Mouse (Mus musculus) heart, adult 9 months (tissue): ENCODE measurements around the gene Slc2a10.

Experiments used
- DNase-seq, 2 experiments: peaks; one replicate each; pipeline ENCODE4 v3.0.0; 2022; ENCODE audit warnings: low spot score in 2 of 2

Slc2a10 gene

DNA sequence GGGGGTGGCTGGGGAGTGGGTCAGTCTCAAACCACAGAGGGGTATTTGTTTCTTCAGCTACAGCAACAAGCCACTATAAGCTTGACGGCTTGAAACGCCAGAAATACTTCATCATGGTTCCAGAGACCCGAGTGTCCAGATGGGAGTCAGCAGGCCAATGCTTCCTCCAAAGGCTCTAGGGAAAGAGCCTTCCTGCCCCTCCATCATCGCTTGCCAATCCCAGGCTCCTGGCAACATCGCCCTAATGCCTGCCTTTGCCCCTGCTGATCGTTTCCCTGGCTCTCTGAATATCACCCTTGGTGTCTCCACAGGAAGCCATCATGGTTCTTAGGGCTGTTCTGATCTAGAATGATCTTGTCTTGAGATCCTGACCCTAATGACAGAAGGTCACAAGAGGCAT, 58.3 kb downstream of the Slc2a10 start:
- DNase-seq, result no peak

DNA sequence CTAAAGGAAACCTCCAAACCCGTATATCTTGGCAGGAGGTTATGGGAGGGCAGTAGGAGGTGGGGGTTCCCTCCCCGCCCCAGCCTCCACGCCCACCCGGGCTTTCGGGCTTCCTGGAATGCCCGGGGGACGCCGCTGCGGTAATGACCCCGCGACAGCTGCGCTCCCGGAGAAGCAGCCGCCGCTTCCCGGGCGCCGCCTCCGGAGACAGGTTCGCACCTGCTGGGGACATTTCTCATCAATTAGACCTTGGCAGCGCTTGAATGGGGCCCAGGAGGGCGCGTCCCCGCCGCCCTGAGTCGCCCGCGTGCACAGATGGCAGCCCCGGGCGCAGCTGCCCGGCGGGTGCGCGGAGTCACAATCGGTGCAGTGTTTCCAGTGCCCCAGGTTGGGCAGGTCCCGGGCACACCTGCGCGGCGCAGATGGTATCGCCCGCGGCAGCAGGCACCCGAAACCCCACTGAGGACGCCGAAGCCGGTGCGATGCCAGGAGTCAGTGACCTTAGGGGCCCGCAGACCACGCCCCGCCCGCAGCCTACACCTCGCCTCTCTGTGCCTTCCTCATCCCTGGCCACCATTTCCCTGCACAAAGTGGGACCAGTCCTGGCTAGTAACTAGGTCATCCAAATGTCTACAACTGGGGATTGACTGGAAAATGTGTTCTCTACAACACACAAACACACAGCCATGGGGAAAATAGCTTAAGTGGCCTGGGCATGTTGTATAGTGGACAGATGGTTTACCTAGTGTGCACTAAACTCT, 59.9 kb downstream of the Slc2a10 start:
- no peak for DNase-seq

DNA sequence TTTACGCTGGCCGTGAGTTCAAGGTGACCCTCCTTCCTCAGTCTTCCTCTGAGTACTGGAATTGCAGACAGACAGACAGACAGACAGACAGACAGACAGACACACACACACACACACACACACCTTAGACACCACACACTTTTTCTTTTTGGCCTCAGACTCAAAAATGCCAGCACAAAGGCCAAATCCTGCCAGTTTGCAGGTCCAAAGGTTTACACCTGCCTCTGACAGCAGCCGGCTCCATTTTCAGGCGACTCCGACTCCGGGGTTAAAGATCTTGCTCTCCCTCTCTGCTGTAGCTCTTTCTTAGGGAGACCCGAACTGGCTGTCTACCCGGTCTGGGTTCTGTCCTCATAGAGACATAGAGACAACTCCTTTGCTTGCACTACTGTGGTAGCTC, 60.5 kb downstream of the Slc2a10 start:
- no peak for DNase-seq

DNA sequence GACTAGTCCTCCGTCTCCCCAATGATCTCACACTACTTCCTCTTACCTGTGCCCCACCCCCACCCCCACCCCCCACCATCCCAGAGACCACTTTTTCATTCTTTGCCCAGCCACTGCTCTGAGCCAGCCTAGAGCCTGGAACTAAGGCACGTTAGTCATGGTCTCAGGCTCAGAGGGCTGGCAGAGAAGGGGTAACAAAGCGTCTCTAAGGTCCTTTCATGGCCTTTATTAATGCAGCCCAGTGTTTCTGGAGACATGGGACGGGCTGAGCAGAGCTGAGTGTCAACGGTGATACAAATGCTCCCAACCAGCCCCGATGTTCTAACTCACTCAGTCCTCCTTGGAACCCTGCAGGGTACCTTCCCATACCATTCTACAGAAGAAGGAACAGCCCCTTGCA, 61.0 kb downstream of the Slc2a10 start:
- no peak for DNase-seq

DNA sequence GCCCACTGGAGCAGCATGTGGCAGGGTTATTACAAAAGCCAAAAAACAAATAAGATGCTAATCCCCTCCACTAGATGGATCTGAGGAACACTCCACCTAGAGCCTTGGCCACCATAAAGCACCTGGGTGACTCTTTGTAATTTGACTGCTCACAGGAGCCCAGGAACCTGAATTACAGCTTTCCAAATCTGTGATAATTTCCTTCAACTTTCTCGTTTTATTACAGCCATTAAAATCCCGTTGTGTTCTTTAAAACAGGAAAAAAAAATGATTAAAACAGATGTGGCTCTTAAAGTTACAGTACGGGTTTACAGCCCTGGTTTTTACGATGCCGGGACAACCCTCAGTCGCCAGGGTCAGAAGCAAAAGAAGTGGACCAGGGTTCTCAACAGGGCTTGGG, 63.3 kb downstream of the Slc2a10 start:
- no peak for DNase-seq

DNA sequence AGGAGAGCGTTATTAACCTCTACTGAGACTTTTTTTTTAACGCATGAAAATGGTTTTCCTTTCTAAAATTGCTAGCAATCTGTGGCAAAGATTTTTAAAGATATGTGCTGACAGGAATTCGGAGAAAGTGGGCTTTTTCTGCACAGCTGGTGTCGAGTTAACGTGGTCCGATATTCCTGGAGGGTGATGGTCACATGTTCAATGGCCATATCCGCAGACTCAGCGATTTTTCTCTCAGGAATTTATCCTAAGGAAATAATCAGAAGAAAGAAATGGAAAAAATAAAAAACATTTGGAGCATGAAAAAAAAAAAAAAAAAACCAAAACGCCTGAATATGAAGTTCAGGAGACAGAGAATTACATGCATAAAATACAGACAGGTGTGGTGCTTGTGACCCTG, 64.2 kb downstream of the Slc2a10 start:
- DNase-seq, result no peak

DNA sequence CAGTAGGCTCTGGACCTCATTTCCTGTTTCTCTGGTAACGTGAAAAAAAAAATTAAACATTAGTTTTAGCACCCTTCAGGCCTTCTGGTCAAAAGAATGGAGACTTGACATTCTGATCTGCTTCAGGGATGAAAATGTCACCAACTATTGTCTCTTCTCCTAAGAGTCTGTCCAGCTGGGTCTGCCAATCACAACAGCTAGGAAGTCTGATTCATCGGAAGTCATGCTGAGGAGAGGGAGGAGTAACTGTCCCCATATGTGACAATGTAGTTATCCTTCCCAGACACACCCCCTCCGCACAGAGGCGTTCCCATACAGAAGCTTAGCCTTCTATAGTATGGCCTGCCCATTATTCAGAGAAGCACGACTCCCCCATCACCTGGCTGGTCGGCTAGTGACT, 65.3 kb downstream of the Slc2a10 start:
- no peak for DNase-seq
